ENCODE assay signal across 18 mouse cellular contexts in genomic region chr2:83753008-83753407, GRCm38 (mm10).
"Had no signal": no experiment of that assay in that cellular context is flagged by ENCODE, and none has a peak within 500 bp of the region (broad histone marks: within the 10 kb centered on the region; RNA-seq: fewer than 3 reads in every experiment).

No protein-coding gene starts in this region.

- DNase-seq: lung, embryonic 14.5 days; lung, postnatal 10 days; lung, postnatal 4 days; midbrain, embryonic 14.5 days; retina, postnatal 1 day; right cerebral cortex, adult 18-20 months; right cerebral cortex, postnatal 25 days; right cerebral cortex, postnatal 4 days; spleen, adult 18-20 months; thymus, adult 18-20 months; thymus, postnatal 14 days; thymus, postnatal 36 days had no signal

- H3K9ac ChIP-seq: lung, embryonic 14.5 days; midbrain, embryonic 12.5 days; neural tube, embryonic 13.5 days; neural tube, embryonic 15.5 days had no signal

- H3K4me1 ChIP-seq: midbrain, embryonic 10.5 days; midbrain, embryonic 12.5 days; neural tube, embryonic 13.5 days; neural tube, embryonic 15.5 days had no signal

- H3K27ac ChIP-seq: midbrain, embryonic 10.5 days; midbrain, embryonic 12.5 days; neural tube, embryonic 13.5 days; neural tube, embryonic 15.5 days had no signal

- ATAC-seq: midbrain, embryonic 16.5 days had no signal

- H3K27me3 ChIP-seq: midbrain, embryonic 12.5 days; neural tube, embryonic 13.5 days; neural tube, embryonic 15.5 days had no signal

- H3K9me3 ChIP-seq: midbrain, embryonic 10.5 days; midbrain, embryonic 12.5 days; neural tube, embryonic 13.5 days; neural tube, embryonic 15.5 days had no signal

- H3K4me3 ChIP-seq: midbrain, embryonic 10.5 days; midbrain, embryonic 12.5 days; myocyte; neural tube, embryonic 13.5 days; neural tube, embryonic 15.5 days had no signal

- H3K36me3 ChIP-seq: neural tube, embryonic 15.5 days had no signal

- H3K4me2 ChIP-seq: lung, embryonic 14.5 days; midbrain, embryonic 12.5 days; neural tube, embryonic 13.5 days; neural tube, embryonic 15.5 days had no signal
